In genomic region chr13:45775516-45775915, GRCm38 (mm10) we compare ENCODE assay signal across 19 mouse cellular contexts.
"Had no signal": no experiment of that assay in that cellular context is flagged by ENCODE, and none has a peak within 500 bp of the region (broad histone marks: within the 10 kb centered on the region; RNA-seq: fewer than 3 reads in every experiment).

No protein-coding gene starts in this region.

- H3K4me1 ChIP-seq: liver, embryonic 15.5 days; stomach, embryonic 15.5 days had no signal

- H3K36me3 ChIP-seq: liver, embryonic 15.5 days; midbrain, embryonic 10.5 days; midbrain, embryonic 12.5 days; neural tube, embryonic 13.5 days; neural tube, embryonic 15.5 days; stomach, embryonic 15.5 days had no signal

- H3K4me2 ChIP-seq: liver, embryonic 15.5 days; midbrain, embryonic 12.5 days; neural tube, embryonic 13.5 days; neural tube, embryonic 15.5 days; stomach, embryonic 15.5 days had no signal

- H3K9me3 ChIP-seq: liver, embryonic 15.5 days; midbrain, embryonic 10.5 days; midbrain, embryonic 12.5 days; neural tube, embryonic 13.5 days; neural tube, embryonic 15.5 days; stomach, embryonic 15.5 days had no signal

- H3K27ac ChIP-seq: liver, embryonic 15.5 days; macrophage; midbrain, embryonic 10.5 days; midbrain, embryonic 12.5 days; neural tube, embryonic 13.5 days; neural tube, embryonic 15.5 days; stomach, embryonic 15.5 days; stomach, postnatal 0 days had no signal

- H3K27me3 ChIP-seq: liver, embryonic 15.5 days; midbrain, embryonic 12.5 days; neural tube, embryonic 13.5 days; neural tube, embryonic 15.5 days; stomach, embryonic 15.5 days had no signal

- DNase-seq: liver, postnatal 0 days; lung, adult 2 months; lung, postnatal 10 days; lung, postnatal 36 days; midbrain, embryonic 14.5 days; right cerebral cortex, postnatal 14 days; thymus, adult 2 months; thymus, postnatal 25 days; thymus, postnatal 4 days had no signal

- H3K4me3 ChIP-seq: liver, embryonic 15.5 days; midbrain, embryonic 10.5 days; midbrain, embryonic 12.5 days; myocyte; neural tube, embryonic 13.5 days; neural tube, embryonic 15.5 days; stomach, embryonic 15.5 days had no signal

- ATAC-seq: liver, postnatal 0 days; midbrain, embryonic 16.5 days had no signal

- H3K9ac ChIP-seq: liver, embryonic 15.5 days; liver, postnatal 0 days; midbrain, embryonic 12.5 days; neural tube, embryonic 13.5 days; neural tube, embryonic 15.5 days; stomach, embryonic 15.5 days had no signal
